In the genomic region with DNA sequence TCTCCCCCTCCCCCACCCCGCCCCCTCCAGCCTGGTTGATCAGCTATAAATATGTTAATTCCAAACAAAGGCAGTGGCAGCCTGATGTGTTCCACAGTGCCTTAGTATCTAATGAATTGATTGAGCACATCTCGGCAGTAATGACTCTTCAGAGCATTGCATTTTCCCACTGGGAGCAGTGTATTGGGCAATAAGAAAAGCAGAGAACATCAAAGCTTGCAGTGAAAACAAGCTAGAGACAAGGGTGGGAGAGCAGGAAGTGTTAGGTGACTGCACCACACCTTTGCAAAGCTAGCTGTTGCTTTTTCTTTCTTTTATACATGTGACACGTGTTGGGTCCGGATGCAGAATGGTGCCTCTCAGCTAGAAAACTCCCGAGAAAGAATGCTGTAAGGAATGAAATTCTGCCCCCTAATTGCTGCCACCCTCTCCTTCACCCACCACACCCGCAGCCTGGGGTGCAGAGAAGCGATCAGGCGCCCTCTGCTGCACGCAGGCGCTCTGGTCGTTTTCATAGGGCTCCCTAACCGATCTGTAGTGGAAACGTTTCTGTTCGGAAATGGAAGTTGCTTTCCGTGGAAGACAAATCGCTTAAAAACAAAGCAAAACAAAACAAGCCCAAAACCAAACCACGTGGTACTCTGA, we compare ENCODE assay signal across 7 mouse cellular contexts. TPM values are rescaled to one million over a fixed set of nuclear protein-coding genes. Genes with fewer than 3 reads are reported as not detected.
DNase-seq lines count a peak whose midpoint lies in the region.

No protein-coding gene starts in this region.

- intact Hi-C loops in heart, postnatal 10 days (cut with DNase I) = loop anchor here (1.0 kb wide), 1 partner anchor 100 kb away; no protein-coding TSS in a partner anchor

- peak; percentile 20 for DNase-seq in urinary bladder, postnatal 14 days (ENCODE audit: low spot score)
- DNase-seq in urinary bladder, adult 2 months (ENCODE audit: low spot score) = no peak
- DNase-seq in c-Kit-positive CD71-negative TER-119-negative erythroid progenitor cells, embryonic 14.5 days (ENCODE audit: low read depth) = peak; percentile 7
- DNase-seq in heart, postnatal 10 days = peak; percentile 32 to 33
- DNase-seq in kidney, postnatal 36 days = peak; percentile 29 to 70
- DNase-seq in lung, postnatal 25 days (ENCODE audit: low spot score) = peak; percentile 2
- DNase-seq in right cerebral cortex, postnatal 25 days = peak; percentile 47

RNA-seq across cellular contexts. Expression of a gene that starts 38.8 kb away (rescaled TPM):
- 0.01 and 0.06 TPM in 2 replicates for polyA plus RNA-seq in urinary bladder, adult 2 months (2012; rRNA removed)
- under 1 TPM in 1 of 2 experiments, not detected in 1; 0.05 TPM for total RNA-seq in heart, postnatal 10 days (2021)
